In genomic region chr15:84736346-84736993, GRCm38 (mm10) we compare ENCODE assay signal across 21 mouse cellular contexts. TPM values are rescaled to one million over a fixed set of nuclear protein-coding genes. Genes with fewer than 3 reads are reported as not detected.
DNase-seq lines count a peak whose midpoint lies in the region; ATAC-seq and TF ChIP-seq lines count a peak whose summit lies in the region.
"Had no signal": no experiment of that assay in that cellular context is flagged by ENCODE, and none has a peak within 500 bp of the region (broad histone marks: within the 10 kb centered on the region; RNA-seq: fewer than 3 reads in every experiment).

No protein-coding gene starts in this region.

- no peak for DNase-seq in hindbrain, embryonic 11.5 days (ENCODE audit: low spot score)
- DNase-seq in brain, embryonic 14.5 days (ENCODE audit: low read depth) = peak; percentile 74
- peak; percentile 63 for DNase-seq in forebrain, postnatal 0 days
- no peak for DNase-seq in adrenal gland, postnatal 10 days
- DNase-seq in heart, adult 9 months (ENCODE audit: low spot score in 2 of 2) = no peak
- DNase-seq: adrenal gland, postnatal 25 days; B cell, adult 2 months; cerebellum, adult 9-10 months; heart, adult 11 months; heart, postnatal 4 days; kidney, adult 11 months; kidney, postnatal 36 days; layer of hippocampus, adult 9-11 months; thymus, adult 18-20 months had no signal

- no peaks in the 10 kb centered on the region for H3K27me3 ChIP-seq in hindbrain, embryonic 13.5 days
- no peaks in the 10 kb centered on the region for H3K27me3 ChIP-seq in hindbrain, embryonic 11.5 days (ENCODE audit: control insufficient read depth, insufficient read depth, low read length)
- no peaks in the 10 kb centered on the region for H3K27me3 ChIP-seq in forebrain, postnatal 0 days (ENCODE audit: insufficient read depth, low read length)
- no peaks in the 10 kb centered on the region for H3K27me3 ChIP-seq in midbrain, embryonic 15.5 days (replicated peaks)
- no peaks in the 10 kb centered on the region for H3K27me3 ChIP-seq in intestine, embryonic 16.5 days (replicated peaks; ENCODE audit: control insufficient read depth, insufficient read depth, low read length)
- H3K27me3 ChIP-seq: embryonic facial prominence, embryonic 15.5 days; limb, embryonic 13.5 days had no signal

- no peak overlapping the region for H3K9ac ChIP-seq in hindbrain, embryonic 13.5 days
- H3K9ac ChIP-seq in hindbrain, embryonic 11.5 days (ENCODE audit: low read depth, low read length) = no peak overlapping the region
- no peak overlapping the region for H3K9ac ChIP-seq in forebrain, postnatal 0 days
- H3K9ac ChIP-seq in midbrain, embryonic 15.5 days = 0 out of 2 replicates have a peak overlapping the region, but pooled peaks have one; percentile 12
- no peak overlapping the region for H3K9ac ChIP-seq in intestine, embryonic 16.5 days (ENCODE audit: low read depth, low read length)
- H3K9ac ChIP-seq: embryonic facial prominence, embryonic 15.5 days; limb, embryonic 13.5 days; liver, embryonic 14.5 days had no signal

- 60% methylated on average over 11 of the region's 11 CpGs for WGBS in hindbrain, embryonic 13.5 days
- 69% methylated on average over 11 of the region's 11 CpGs for WGBS in hindbrain, embryonic 11.5 days
- 21% methylated on average over 11 of the region's 11 CpGs for WGBS in forebrain, postnatal 0 days
- WGBS in midbrain, embryonic 15.5 days = 41% methylated on average over 11 of the region's 11 CpGs
- 67% methylated on average over 11 of the region's 11 CpGs for WGBS in intestine, embryonic 16.5 days

- TF ChIP-seq POLR2A in brain, embryonic 14.5 days (IDR thresholded peaks at IDR 0.05; ENCODE audit: borderline replicate concordance, extremely low read depth, insufficient read depth, insufficient read length, poor library complexity, severe bottlenecking) = no peak

- peak overlapping the region; percentile 48; the same call in 1 of the 2 replicates for H3K27ac ChIP-seq in hindbrain, embryonic 13.5 days
- H3K27ac ChIP-seq in hindbrain, embryonic 11.5 days (ENCODE audit: low read depth, low read length) = no peak overlapping the region
- H3K27ac ChIP-seq in forebrain, postnatal 0 days (ENCODE audit: low read depth, low read length) = 0 out of 2 replicates have a peak overlapping the region, but pooled peaks have one; percentile 24
- peak overlapping the region; percentile 68 for H3K27ac ChIP-seq in midbrain, embryonic 15.5 days
- no peak overlapping the region for H3K27ac ChIP-seq in intestine, embryonic 16.5 days (ENCODE audit: low read length)
- H3K27ac ChIP-seq: embryonic facial prominence, embryonic 15.5 days; limb, embryonic 13.5 days; liver, embryonic 14.5 days had no signal

- no peaks in the 10 kb centered on the region for H3K36me3 ChIP-seq in hindbrain, embryonic 13.5 days
- no peaks in the 10 kb centered on the region for H3K36me3 ChIP-seq in hindbrain, embryonic 11.5 days (ENCODE audit: control insufficient read depth, insufficient read depth, low read length)
- no peaks in the 10 kb centered on the region for H3K36me3 ChIP-seq in forebrain, postnatal 0 days (ENCODE audit: insufficient read depth)
- H3K36me3 ChIP-seq in midbrain, embryonic 15.5 days (replicated peaks) = no peaks in the 10 kb centered on the region
- H3K36me3 ChIP-seq in intestine, embryonic 16.5 days (ENCODE audit: control insufficient read depth, insufficient read depth, low read length) = no peaks in the 10 kb centered on the region; the same call in 1 of the 2 replicates
- H3K36me3 ChIP-seq: embryonic facial prominence, embryonic 15.5 days; limb, embryonic 13.5 days had no signal

- peaks cover 21% of the 10 kb centered on the region; the same call in 1 of the 2 replicates for H3K4me1 ChIP-seq in hindbrain, embryonic 13.5 days (replicated peaks)
- H3K4me1 ChIP-seq in hindbrain, embryonic 11.5 days (replicated peaks; ENCODE audit: control insufficient read depth, insufficient read depth, low read length) = no peaks in the 10 kb centered on the region
- H3K4me1 ChIP-seq in forebrain, postnatal 0 days (ENCODE audit: insufficient read depth) = no peaks in the 10 kb centered on the region
- peaks cover 11% of the 10 kb centered on the region for H3K4me1 ChIP-seq in midbrain, embryonic 15.5 days
- H3K4me1 ChIP-seq in intestine, embryonic 16.5 days (ENCODE audit: control insufficient read depth, insufficient read depth, low read length) = 0 out of 2 replicates have a peak, but pooled peaks cover 3% of the 10 kb centered on the region

- no peak overlapping the region for H3K4me3 ChIP-seq in hindbrain, embryonic 13.5 days
- no peak overlapping the region for H3K4me3 ChIP-seq in hindbrain, embryonic 11.5 days (ENCODE audit: low read depth, low read length)
- H3K4me3 ChIP-seq in forebrain, postnatal 0 days (ENCODE audit: low read depth, low read length) = no peak overlapping the region
- H3K4me3 ChIP-seq in midbrain, embryonic 15.5 days = no peak overlapping the region
- no peak overlapping the region for H3K4me3 ChIP-seq in intestine, embryonic 16.5 days (ENCODE audit: low read length)
- H3K4me3 ChIP-seq: embryonic facial prominence, embryonic 15.5 days; limb, embryonic 13.5 days had no signal

- no peaks in the 10 kb centered on the region for H3K9me3 ChIP-seq in hindbrain, embryonic 13.5 days
- no peaks in the 10 kb centered on the region for H3K9me3 ChIP-seq in hindbrain, embryonic 11.5 days (ENCODE audit: control insufficient read depth, low read length)
- H3K9me3 ChIP-seq in forebrain, postnatal 0 days (ENCODE audit: low read length) = no peaks in the 10 kb centered on the region
- no peaks in the 10 kb centered on the region for H3K9me3 ChIP-seq in midbrain, embryonic 15.5 days
- H3K9me3 ChIP-seq in intestine, embryonic 16.5 days (ENCODE audit: control insufficient read depth, low read length) = no peaks in the 10 kb centered on the region
- H3K9me3 ChIP-seq: embryonic facial prominence, embryonic 15.5 days; limb, embryonic 13.5 days had no signal

- 0 out of 2 replicates have a peak, but pooled peaks have one; percentile 54 for ATAC-seq in hindbrain, embryonic 13.5 days (ENCODE audit: low FRiP score)
- ATAC-seq in hindbrain, embryonic 11.5 days (ENCODE audit: low FRiP score) = no peak
- peak; percentile 89 for ATAC-seq in forebrain, postnatal 0 days
- peak; percentile 78 for ATAC-seq in midbrain, embryonic 15.5 days (replicated peaks)
- ATAC-seq in intestine, embryonic 16.5 days = no peak

- no peak overlapping the region for H3K4me2 ChIP-seq in hindbrain, embryonic 13.5 days
- H3K4me2 ChIP-seq in hindbrain, embryonic 11.5 days (replicated peaks; ENCODE audit: low read depth, low read length) = no peak overlapping the region
- no peak overlapping the region for H3K4me2 ChIP-seq in forebrain, postnatal 0 days (ENCODE audit: low read depth)
- peak overlapping the region; percentile 12; the same call in 1 of the 2 replicates for H3K4me2 ChIP-seq in midbrain, embryonic 15.5 days
- H3K4me2 ChIP-seq in intestine, embryonic 16.5 days (ENCODE audit: low read depth, low read length) = no peak overlapping the region
- H3K4me2 ChIP-seq: embryonic facial prominence, embryonic 15.5 days; limb, embryonic 13.5 days had no signal

- no peak for TF ChIP-seq CTCF in brain, embryonic 14.5 days (IDR thresholded peaks at IDR 0.05; ENCODE audit: borderline replicate concordance, extremely low read depth, insufficient read depth, insufficient read length)
- TF ChIP-seq CTCF in forebrain, postnatal 0 days (IDR thresholded peaks at IDR 0.05; ENCODE audit: low read depth) = no peak

RNA-seq across cellular contexts. Expression of gene Arhgap8, which starts 16.6 kb away (rescaled TPM):
- polyA plus RNA-seq in hindbrain, embryonic 13.5 days (2015; fragmentation: Nextera tagmentation; extraction: Ambion mirVana) = 1.0 TPM in 2 replicates
- polyA plus RNA-seq in hindbrain, embryonic 11.5 days (2014; fragmentation: Nextera tagmentation; extraction: Ambion mirVana) = 2.3 and 2.9 TPM in 2 replicates
- 0.44 and 0.81 TPM in 2 replicates for polyA plus RNA-seq in brain, embryonic 14.5 days (2012; rRNA removed)
- total RNA-seq in forebrain, postnatal 0 days (2014; rRNA removed) = 0.29 TPM in 1 of 2 replicates, not detected in the other
- 0.19 and 0.44 TPM in 2 replicates for polyA plus RNA-seq in forebrain, postnatal 0 days (2015; fragmentation: Nextera tagmentation; extraction: Ambion mirVana)
- 0.59 and 0.73 TPM in 2 replicates for polyA plus RNA-seq in midbrain, embryonic 15.5 days (2015; fragmentation: Nextera tagmentation; extraction: Ambion mirVana)
- total RNA-seq in adrenal gland, postnatal 10 days (2021) = 1 to 10 TPM; 1.1 to 1.2 TPM
- 14.3 and 16.3 TPM in 2 replicates for polyA plus RNA-seq in intestine, embryonic 16.5 days (2015; fragmentation: Nextera tagmentation; extraction: Ambion mirVana)
- total RNA-seq: megakaryocyte progenitor cell, adult 5-6 weeks had no signal

Comparison
In these comparisons a context has a peak if more than half of its experiments do, and no peak if none do; other contexts are left out.
1. ATAC-seq: peak in hindbrain, embryonic 13.5 days (single experiment), forebrain, postnatal 0 days (single experiment) and midbrain, embryonic 15.5 days (single experiment); none in hindbrain, embryonic 11.5 days (single experiment) and intestine, embryonic 16.5 days (single experiment).
2. H3K27ac ChIP-seq: peak in hindbrain, embryonic 13.5 days (single experiment), forebrain, postnatal 0 days (single experiment) and midbrain, embryonic 15.5 days (single experiment); none in hindbrain, embryonic 11.5 days (single experiment) and intestine, embryonic 16.5 days (single experiment).
3. DNase-seq: peak in brain, embryonic 14.5 days (single experiment) and forebrain, postnatal 0 days (single experiment); none in hindbrain, embryonic 11.5 days (single experiment), adrenal gland, postnatal 10 days (single experiment) and heart, adult 9 months (0 of 2).